Mouse (Mus musculus): ENCODE measurements around the gene Foxd1.

Foxd1 gene

DNA sequence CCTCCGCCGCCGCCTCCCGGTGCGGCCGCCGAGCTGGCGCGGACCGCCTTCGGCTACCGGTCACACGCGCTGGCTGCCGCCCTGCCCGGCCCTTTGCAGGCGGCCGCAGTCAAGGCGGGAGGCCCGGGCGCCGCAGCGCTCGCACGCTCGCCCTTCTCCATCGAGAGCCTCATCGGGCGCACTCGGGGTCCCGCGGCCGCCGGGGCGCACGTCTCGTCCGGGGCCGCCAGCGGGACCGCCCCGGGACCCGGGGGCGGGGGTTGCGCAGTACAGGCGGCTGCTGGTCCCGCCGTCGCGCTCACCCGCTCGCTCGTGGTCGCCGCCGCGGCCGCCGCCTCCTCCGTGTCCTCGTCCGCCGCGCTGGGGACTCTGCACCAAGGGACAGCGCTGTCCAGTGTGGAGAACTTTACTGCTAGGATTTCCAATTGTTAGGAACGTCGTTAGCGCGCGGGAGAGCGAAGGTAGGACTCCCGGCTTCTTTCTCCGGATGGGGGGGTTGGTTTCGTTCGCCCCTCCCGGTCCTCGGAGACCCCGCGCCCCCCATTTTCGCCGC is 1.6 kb downstream of the Foxd1 start:
- DNase-seq (ENCODE audit: low spot score): no peak

DNA sequence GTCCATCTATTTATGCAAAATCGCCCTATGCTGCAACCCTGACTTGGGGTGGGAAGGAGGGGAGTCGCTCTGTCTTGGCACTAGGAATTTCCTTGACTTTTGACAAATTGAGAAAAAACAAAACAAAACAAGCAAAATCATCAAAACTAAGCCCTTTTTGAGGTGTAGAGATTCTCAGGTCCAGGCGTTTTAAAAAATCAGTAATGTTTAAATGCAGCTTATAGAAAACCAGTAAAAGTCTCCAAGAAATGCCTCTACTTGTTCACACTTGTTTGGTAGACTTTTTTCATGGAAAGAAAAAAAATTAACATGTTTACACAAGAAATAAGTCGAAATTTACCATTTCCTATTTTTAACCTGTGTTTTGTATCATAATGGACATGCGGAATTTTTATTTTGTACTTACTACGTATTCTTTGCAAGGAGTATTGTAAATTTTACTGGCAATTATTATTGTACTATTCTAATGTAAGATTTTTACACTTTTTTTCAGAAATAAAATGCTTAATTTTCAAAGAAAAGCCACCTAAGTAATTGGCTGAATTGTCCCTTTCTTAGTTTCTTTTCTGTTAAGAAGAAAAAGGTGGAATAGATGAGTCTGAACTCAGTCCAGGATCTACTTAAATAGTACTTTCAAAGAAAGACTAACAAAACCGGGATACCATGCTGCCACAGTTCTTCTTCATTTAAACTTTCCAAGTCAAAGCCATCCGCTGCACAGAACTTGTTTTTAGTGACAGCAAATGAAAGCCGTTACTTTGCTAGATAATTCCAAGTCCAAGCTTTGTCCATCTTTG is 2.3 kb downstream of the Foxd1 start:
- DNase-seq (ENCODE audit: low spot score): no peak

DNA sequence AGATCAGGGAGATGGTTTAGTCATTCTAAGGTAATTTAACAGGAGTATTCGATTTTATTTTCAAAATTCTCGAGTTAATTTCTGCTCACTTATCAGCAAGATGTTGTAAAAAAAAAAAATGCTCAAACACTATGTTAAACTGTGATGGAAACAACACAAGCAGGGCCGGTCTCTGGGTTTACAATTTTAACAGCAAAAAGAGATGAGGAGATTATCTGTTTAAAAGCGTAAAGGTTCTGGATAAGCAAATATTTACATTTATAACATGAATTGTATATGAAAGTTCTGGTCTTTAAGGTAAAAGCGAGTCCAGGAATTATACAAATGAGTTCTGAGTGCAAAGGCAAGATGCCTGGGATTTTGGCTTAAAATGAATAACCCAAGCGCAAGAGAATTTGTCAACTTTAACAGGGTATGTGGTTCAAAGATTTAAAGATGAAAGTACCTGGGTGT is 3.0 kb downstream of the Foxd1 start:
- no peak for DNase-seq (ENCODE audit: low spot score)

DNA sequence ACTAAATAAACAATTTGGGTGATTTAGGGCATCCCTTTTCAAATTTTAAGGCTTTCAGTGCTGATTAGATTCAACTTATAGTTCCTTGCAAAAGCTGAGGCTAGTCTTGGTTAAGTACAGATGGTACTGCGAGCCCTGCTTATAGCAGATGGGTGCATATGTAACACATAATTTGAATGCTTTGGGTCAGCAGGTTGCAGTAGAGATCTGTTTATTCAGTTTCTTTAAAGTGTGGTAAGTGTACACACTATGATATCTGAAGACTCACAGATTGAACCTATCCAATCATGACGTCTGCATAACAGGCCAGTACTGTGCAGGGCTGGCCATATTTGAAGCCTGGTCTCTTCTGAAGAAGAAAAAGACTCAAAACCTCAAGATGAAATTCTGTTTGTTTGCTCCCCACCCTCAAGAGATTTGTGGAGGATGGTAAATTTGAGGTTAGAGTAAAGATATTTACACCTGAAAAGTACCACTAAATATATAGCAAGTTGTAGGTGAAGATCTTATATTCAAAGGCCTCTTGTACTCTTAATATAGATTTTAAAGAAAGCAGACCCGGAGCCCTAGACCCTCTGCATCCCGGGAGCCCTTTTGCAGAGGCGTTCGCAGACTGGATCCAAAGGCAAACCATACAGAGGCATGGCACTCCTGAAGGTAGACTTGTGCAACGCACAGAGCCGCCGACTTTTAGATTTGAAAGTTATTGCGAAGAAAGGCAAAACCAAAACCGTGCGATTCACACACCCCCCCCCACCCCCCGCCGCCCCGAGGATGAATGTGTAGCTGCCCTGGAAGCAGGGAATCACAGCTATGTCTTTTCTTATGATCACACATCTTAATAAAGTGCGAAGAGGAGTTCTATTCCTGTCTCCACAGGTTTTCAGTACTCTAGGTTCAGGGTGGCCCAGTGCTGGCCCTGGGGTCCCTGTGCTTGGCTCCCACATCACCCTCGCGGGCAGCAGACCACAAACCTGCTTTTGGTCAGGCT is 3.7 kb downstream of the Foxd1 start:
- DNase-seq (ENCODE audit: low spot score): no peak

DNA sequence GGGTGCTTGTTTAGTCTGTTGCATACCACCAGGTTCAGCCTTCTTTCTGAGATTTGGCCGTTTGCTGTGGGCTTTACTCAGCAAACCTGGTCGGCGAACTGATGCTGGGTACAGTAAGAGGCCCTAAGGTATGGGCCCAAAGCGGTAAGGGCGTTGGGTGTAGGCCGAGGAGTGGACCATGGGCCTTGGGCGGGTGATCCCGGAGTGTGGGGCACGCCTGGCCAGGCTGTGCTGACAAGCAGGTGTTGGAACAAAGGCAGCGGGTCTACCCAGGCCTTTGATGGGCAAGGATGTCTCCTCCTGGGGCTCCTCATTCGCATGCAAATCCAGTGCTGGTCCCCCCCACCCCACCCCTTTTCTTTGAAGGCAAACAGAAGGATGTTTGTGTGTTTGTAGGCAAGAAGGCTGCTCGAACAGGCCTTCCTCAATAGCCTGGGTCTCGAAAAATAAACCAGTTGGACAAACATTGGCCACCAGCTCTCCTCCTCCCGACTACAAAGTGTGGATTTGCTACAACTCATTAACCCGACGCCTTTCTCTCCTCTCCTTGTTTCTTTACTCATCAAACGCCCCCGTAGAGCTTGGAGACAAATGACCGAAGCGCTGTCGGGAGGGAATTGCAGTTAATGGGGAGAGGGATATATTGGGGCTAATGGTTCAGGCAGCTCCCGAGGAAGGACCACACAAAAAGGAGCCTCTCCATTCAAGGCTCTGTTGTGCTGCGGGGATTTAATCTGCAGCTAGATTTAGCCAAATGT is 4.6 kb downstream of the Foxd1 start:
- no peak for DNase-seq (ENCODE audit: low spot score)

DNA sequence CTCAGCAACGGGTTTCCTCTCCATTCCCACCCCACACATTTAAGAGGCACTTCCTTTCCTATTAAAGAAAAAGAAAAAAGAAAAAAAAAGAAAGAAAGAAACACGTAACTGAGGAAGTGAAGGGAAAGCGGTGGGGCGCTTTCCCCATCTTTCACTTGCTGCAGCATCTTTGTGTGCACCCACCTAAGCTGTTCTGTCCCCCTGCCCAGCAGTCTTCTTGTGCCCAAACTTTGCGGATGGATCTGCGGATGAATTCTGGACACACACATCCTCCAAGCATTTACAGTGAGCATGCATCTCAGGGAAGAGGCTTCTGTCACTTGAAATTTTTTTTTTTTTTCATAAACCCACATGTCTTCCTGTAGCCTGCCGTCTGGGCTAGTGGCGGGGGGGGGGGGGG is 5.3 kb downstream of the Foxd1 start:
- no peak for DNase-seq (ENCODE audit: low spot score)

DNA sequence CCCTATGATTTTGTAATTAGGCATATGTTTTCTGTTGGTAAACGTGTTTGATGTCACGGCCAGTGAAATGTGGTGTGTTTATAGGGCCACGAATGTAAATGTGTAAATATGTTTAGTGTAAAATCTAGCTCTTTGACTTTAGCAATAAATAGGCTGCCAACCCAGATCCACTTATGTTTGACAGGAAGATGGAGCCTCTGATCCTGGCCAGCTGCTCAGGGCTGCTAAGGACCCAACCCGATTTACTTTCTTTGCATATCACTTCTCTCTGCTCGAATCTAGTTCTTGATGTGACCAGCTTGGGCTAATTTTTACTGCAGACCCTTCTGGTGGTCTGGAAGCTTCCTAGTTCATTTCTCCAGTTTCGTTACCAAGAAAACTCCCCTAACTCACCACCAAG is 6.3 kb downstream of the Foxd1 start:
- no peak for DNase-seq (ENCODE audit: low spot score)

DNA sequence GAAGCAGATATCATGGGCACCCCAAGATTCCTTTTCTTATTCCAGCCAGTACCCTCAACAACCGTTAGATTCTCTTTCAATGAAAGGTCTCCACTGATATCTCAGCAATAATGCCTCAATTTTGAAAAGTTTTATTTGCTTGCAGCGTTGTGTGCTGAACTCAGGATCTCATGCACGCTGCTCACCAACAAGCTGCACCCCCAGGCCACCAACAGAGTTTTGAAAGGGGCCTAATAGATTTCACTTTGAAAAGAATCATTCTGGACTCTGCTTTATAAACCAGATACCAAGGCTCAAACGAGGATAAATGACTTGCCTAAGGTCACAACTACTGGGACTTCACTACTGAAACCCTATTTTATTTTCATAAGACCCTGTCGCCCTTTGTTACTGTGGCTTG is 7.1 kb downstream of the Foxd1 start:
- DNase-seq (ENCODE audit: low spot score): no peak

DNA sequence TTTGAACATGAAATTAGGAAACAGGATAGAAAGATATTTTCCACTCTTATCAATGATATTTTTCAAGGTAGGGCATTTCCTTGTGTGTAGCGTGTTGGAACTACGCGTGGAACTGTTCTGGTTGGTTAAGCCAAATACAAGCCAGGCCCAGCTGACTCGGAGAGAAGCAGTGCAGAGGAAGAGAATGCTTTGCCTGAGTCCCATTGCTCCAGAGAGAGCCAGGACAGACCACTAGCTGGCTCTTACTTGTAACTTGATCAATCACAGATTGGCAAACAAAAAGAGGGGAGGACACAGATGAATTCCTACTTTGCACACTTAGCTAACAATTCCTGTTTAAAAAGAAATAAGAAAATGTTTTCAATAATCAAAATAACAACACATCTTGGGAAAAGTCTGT is 9.0 kb downstream of the Foxd1 start:
- no peak for DNase-seq (ENCODE audit: low spot score)

DNA sequence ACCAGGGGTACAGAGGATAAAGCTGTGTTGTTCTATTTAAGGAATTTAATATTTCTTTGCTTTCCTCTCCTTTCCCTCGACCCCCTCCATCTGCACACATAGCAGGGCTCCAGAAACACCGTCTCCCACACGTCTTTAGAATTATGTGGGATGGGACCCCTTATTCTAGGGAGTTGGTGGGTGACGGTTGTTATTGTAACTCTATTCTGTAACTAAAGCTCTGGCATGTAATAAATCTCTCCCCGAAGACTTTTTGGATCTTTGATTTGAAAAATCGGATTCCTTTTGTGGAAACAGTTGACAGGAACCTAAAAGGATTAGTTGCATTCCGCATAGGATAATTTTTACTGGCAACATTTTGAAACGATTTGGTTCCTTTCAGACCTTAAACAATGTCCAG is 11.0 kb downstream of the Foxd1 start:
- no peak for DNase-seq (ENCODE audit: low spot score)

DNA sequence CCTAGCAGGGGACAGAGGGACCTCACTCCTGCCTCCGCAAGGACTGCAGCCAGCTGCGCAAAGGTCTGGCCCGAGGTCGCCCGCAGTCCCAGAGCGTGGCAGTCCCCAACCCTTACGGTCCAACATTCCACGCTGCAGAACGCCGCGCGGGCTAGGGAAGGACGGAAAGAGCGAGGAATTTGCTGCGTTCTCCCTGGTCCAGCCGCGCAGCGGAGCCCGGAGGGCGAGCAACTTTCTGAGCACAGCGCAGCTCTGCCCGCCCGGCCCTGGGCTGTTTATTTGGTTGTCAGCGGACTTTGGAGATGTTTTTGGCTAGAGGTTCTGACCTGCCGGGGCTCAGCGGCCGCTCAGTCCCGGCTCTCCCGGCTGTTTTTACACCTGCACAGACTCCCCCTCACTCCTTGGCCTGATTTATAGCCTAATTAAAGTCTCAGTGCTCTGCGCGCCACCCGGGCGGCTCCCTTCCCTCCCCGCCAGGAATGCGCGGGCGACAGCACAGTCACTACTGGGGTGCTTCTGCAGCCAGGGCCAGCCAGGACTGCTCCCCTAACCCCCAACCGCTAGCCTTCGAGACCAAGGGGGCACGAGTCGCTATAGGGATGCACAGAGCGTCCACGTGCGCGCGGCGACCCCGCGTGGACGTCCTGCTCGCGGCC is 11.9 kb downstream of the Foxd1 start:
- DNase-seq (ENCODE audit: low spot score): no peak

DNA sequence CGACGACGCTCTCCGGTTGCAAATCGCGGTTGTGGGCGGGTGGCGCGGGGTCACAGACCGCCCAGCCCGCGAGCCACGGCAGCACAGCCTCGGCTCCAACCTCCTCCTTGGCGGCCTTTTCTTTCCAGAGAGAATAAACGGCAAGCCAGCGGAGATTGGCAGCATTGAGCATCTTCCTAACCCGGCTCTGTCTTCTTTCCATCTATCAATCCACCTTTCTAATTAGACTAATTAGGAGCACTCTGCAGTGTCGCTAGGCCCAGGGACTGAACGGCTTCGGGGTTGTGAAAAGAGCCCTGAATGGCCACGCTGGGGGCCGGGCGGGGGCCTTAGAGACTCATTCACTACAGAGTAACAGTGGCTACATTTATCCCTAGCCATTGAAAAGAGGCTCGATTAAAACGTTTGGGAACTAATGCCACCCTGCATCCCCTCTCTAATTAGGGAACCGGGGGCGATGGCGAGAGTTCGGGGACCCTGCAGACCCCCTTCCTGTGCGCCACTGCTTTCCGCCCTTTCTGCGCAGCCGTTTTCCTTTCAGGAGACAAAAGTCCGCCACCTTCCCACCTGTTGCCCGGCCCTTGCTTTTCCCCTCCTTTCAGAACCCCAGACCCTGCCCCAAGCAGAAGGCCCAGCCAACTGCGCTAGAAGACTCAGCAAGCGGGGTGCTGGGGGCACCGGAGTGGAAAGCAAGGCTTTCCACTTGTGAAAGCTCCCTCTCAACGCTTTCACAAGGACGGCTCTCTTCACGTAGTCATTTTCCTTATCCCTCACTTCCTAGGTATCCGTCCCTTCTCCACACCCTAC is 12.6 kb downstream of the Foxd1 start:
- DNase-seq (ENCODE audit: low spot score): no peak

DNA sequence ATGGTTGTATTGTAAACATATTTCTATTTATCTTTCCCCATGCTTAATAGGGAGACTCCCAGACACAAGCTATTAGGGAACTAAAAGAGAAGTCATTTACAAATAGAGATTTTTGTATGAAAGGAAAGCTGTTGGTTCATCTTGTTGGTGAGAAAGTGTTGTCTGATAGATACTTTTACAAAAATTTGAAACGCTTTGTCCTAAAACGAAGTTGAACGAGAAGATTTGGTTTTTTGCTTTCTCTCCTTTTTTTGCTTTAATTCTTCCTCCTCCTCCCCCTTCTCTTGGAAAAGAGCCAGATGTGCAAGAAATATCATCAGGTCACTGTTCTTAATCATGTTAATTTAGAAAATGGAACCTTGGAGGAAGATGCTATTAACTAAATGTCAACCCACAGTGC is 13.6 kb downstream of the Foxd1 start:
- DNase-seq (ENCODE audit: low spot score): no peak

DNA sequence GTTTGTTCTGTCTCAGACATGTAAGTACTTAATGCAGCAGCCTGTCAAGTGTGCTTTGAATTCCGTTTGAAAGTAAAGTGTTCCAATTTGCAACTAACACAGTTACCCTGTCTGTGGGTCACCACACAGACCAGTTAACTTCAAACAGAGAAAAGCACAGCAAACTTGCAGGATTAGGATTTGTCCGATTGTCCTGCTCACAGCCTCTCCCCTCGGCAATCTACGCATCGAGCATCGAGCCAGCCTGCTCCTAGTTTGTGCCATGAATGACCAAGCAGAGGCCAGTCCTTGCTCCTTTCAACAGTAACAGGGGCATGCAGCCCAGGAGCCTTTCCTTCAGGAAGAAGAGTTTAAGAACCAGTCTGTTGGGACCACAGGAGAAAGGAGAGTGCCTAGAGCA is 15.0 kb downstream of the Foxd1 start:
- DNase-seq (ENCODE audit: low spot score): no peak

DNA sequence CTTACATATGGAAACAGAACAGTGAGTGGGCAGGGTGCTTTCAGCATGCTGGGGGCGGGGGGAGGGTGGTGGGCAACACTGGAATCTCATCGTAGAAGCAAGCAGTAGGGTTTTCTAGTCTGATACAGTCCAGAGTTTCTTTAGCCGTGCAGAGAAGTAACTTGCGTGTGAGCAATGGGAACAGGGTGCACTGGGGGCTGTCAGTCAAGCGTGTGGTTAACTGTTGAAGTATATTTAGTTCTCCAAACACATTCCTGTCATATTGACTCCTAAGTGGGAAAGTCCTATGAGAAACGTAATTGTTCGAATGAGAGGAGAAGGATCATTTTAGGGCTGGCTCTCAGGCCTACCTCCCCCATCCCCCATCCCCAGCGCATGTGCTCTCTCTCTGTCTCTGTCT is 20.5 kb downstream of the Foxd1 start:
- DNase-seq (ENCODE audit: low spot score): no peak

DNA sequence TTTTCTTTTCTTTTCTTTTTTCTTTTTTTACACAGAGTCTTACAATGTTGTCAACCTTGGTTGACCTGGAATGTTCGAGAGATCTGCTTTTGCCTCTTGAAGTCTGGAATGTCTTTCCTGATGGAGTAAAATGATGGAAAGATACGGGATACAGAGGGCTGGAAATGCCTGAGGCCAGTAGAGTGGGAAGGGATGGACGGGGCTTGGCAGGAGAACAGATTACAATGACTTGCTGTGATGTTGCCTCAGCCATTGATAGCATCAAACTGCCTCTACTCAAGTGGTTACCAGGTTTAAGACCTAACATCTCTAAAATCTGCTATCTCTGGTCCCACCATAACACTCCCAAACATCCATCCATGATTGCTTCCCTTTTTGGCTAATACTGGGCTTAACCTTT is 20.9 kb downstream of the Foxd1 start:
- DNase-seq (ENCODE audit: low spot score): no peak

DNA sequence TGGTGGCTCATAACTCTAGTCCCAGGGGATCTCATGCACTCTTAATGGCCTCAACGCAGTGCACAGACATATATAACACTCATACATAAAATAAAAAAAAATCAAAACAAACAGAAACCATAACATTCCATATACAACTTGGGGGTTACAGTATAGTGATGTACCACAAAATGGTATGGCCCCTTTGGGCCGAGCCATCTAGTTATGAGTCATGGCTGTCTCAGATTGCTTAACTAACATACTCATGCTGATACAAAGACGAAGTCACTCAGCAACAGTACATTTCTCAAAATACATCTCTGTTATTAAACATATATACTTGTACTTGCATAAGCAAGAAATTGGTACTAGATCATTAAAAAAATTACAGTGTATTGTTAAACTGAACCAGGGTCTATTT is 23.7 kb downstream of the Foxd1 start:
- DNase-seq (ENCODE audit: low spot score): no peak

DNA sequence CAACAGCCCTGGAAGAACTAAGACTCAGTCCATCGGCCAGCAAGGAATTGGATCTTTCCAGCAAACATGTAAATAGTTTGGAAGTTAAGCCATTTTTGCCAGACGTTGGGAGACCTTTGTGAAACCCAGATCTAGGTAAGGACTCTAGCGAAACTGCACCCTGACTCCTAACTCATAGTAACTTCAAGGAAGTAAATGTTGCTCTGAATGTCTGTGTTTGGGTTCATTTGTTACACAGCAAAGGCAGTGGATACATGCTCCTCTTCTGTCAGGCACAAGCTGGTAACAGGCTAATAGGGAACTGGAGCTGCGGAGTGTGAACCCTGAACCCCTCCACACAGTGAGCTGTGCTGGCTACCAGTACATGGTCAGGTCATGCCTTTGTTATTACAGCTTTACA is 28.7 kb downstream of the Foxd1 start:
- DNase-seq (ENCODE audit: low spot score): no peak

DNA sequence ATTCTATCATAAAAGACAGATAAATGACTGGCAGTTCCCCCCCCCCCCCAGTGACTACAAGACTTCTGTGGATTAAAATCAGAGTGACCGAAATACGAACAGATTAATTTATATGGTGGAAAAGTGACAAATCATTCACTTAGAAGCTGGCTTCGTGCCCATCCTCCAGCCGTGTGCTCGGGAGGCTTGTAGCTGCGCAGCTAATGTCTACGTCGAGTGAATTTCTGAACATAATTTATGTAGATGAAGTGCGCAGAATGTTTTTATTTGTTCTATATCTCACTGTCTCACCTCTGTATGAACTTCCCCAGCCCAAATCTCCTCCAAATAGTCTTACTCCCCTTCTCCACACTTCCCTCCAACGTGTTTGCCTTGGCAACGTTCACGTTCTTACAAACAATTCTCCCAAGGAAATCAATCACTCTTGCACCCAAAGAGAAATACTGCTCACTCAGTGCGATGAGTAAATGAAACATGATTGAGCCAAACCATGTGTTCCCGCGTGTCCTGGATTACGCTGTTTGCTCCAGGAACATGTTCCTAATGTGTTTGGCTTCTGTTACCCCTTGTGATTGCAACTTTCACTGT is 30.0 kb downstream of the Foxd1 start:
- peak; percentile 42 for DNase-seq (ENCODE audit: low spot score)

DNA sequence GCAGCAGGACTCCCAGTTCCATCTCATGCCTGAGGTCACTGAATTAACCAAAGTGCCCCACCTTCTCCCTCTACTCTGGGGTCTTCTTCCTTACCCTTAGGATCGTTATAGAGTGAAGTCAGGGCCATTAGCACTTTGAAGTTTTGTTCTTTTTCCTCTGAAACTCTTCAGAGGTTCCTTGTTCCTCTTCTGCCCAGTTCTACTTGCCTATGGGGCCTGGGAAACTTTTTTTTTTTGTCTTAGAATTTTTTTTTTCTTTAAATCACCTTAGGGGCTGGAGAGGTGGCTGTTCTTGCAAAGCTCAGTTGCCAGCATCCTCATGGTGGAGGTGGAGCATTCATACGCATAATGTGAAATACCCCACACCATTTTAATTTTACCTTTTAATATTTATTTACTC is 31.8 kb downstream of the Foxd1 start:
- no peak for DNase-seq (ENCODE audit: low spot score)

Data from adipocyte (in vitro differentiated cells).